Comparison of ENCODE assay signal across 9 mouse cellular contexts in genomic region chr3:151438364-151438763, GRCm38 (mm10). TPM values are rescaled to one million over a fixed set of nuclear protein-coding genes. Genes with fewer than 3 reads are reported as not detected.
A peak's percentile ranks its signal among the peaks of the same experiment; 100 is the strongest.
DNase-seq lines count a peak whose midpoint lies in the region; ATAC-seq and TF ChIP-seq lines count a peak whose summit lies in the region.
"Had no signal": no experiment of that assay in that cellular context is flagged by ENCODE, and none has a peak within 500 bp of the region (broad histone marks: within the 10 kb centered on the region; RNA-seq: fewer than 3 reads in every experiment).

No protein-coding gene starts in this region.

- no peaks in the 10 kb centered on the region for H3K27me3 ChIP-seq in intestine, embryonic 14.5 days (replicated peaks; ENCODE audit: control insufficient read depth, insufficient read depth, low read length)
- no peaks in the 10 kb centered on the region for H3K27me3 ChIP-seq in intestine, embryonic 16.5 days (replicated peaks; ENCODE audit: control insufficient read depth, insufficient read depth, low read length)
- H3K27me3 ChIP-seq in lung, postnatal 0 days (replicated peaks; ENCODE audit: insufficient read depth, low read length) = no peaks in the 10 kb centered on the region
- no peaks in the 10 kb centered on the region for H3K27me3 ChIP-seq in liver, embryonic 15.5 days

- H3K4me1 ChIP-seq in intestine, embryonic 14.5 days (replicated peaks; ENCODE audit: control insufficient read depth, insufficient read depth, low read length) = peaks cover 6% of the 10 kb centered on the region; the same call in 1 of the 2 replicates
- peaks cover 5% of the 10 kb centered on the region for H3K4me1 ChIP-seq in intestine, embryonic 16.5 days (ENCODE audit: control insufficient read depth, insufficient read depth, low read length)
- H3K4me1 ChIP-seq in lung, postnatal 0 days (ENCODE audit: insufficient read depth, low read depth, low read length) = 0 out of 2 replicates have a peak, but pooled peaks cover 4% of the 10 kb centered on the region
- H3K4me1 ChIP-seq in liver, embryonic 15.5 days (replicated peaks) = no peaks in the 10 kb centered on the region

- H3K4me3 ChIP-seq in gastrocnemius, adult 2 months = peak overlapping the region; percentile 68
- 0 out of 2 replicates have a peak overlapping the region, but pooled peaks have one; percentile 24 for H3K4me3 ChIP-seq in intestine, embryonic 14.5 days (ENCODE audit: low read depth, low read length)
- H3K4me3 ChIP-seq in intestine, embryonic 16.5 days (ENCODE audit: low read length) = no peak overlapping the region; the same call in 1 of the 2 replicates
- H3K4me3 ChIP-seq in lung, postnatal 0 days (ENCODE audit: low read depth, low read length) = peak overlapping the region; percentile 41
- H3K4me3 ChIP-seq in liver, embryonic 15.5 days (replicated peaks) = peak overlapping the region; percentile 29; the same call in 1 of the 2 replicates

- TF ChIP-seq CTCF in gastrocnemius, adult 2 months (IDR thresholded peaks at IDR 0.05) = no peak
- TF ChIP-seq CTCF in lung, postnatal 0 days (IDR thresholded peaks at IDR 0.05) = no peak

- 50% methylated on average over 5 of the region's 5 CpGs for WGBS in intestine, embryonic 14.5 days
- 53% methylated on average over 5 of the region's 5 CpGs for WGBS in intestine, embryonic 16.5 days
- WGBS in lung, postnatal 0 days = 36% methylated on average over 5 of the region's 5 CpGs
- WGBS in liver, embryonic 15.5 days (ENCODE audit: insufficient replicate concordance) = 22% methylated on average over 5 of the region's 5 CpGs

- intact Hi-C loops in gastrocnemius, adult 2 months (cut with DNase I) = loop anchor here (5.0 kb wide), 1 partner anchor 116 kb away; no protein-coding TSS in a partner anchor

- no peak for ATAC-seq in intestine, embryonic 14.5 days (replicated peaks; ENCODE audit: low FRiP score, low TSS enrichment, low read depth)
- no peak for ATAC-seq in intestine, embryonic 16.5 days
- no peak for ATAC-seq in lung, postnatal 0 days
- no peak for ATAC-seq in liver, embryonic 15.5 days (ENCODE audit: insufficient read depth)

- H3K36me3 ChIP-seq in intestine, embryonic 14.5 days (ENCODE audit: control insufficient read depth, insufficient read depth, low read length) = no peaks in the 10 kb centered on the region
- H3K36me3 ChIP-seq in intestine, embryonic 16.5 days (ENCODE audit: control insufficient read depth, insufficient read depth, low read length) = no peaks in the 10 kb centered on the region
- H3K36me3 ChIP-seq in lung, postnatal 0 days (ENCODE audit: insufficient read depth, low read length) = no peaks in the 10 kb centered on the region
- no peaks in the 10 kb centered on the region for H3K36me3 ChIP-seq in liver, embryonic 15.5 days (replicated peaks)

- H3K27ac ChIP-seq in gastrocnemius, adult 2 months = peak overlapping the region; percentile 85
- no peak overlapping the region for H3K27ac ChIP-seq in intestine, embryonic 14.5 days (ENCODE audit: low read depth)
- no peak overlapping the region for H3K27ac ChIP-seq in intestine, embryonic 16.5 days (ENCODE audit: low read length)
- H3K27ac ChIP-seq in lung, postnatal 0 days (ENCODE audit: low read length) = no peak overlapping the region
- no peak overlapping the region for H3K27ac ChIP-seq in liver, embryonic 15.5 days (replicated peaks)

- no peak for TF ChIP-seq EP300 in lung, postnatal 0 days (IDR thresholded peaks at IDR 0.05)

- no peak overlapping the region for H3K9ac ChIP-seq in intestine, embryonic 14.5 days (ENCODE audit: low read length)
- H3K9ac ChIP-seq in intestine, embryonic 16.5 days (ENCODE audit: low read depth, low read length) = no peak overlapping the region
- peak overlapping the region; percentile 32 for H3K9ac ChIP-seq in lung, postnatal 0 days (replicated peaks; ENCODE audit: low read depth)
- no peak overlapping the region for H3K9ac ChIP-seq in liver, embryonic 15.5 days

- H3K4me2 ChIP-seq in intestine, embryonic 14.5 days (ENCODE audit: low read length) = peak overlapping the region; percentile 46
- H3K4me2 ChIP-seq in intestine, embryonic 16.5 days (ENCODE audit: low read depth, low read length) = no peak overlapping the region
- peak overlapping the region; percentile 56 for H3K4me2 ChIP-seq in lung, postnatal 0 days (replicated peaks; ENCODE audit: low read depth, low read length)
- H3K4me2 ChIP-seq in liver, embryonic 15.5 days = no peak overlapping the region

- DNase-seq in gastrocnemius, adult 2 months = no peak
- no peak for DNase-seq in gastrocnemius, adult 18-20 months (ENCODE audit: low spot score)
- no peak for DNase-seq in intestine, embryonic 14.5 days (ENCODE audit: low spot score)
- DNase-seq in lung, postnatal 0 days (ENCODE audit: low spot score) = no peak
- no peak for DNase-seq in lung, postnatal 10 days
- DNase-seq in right cerebral cortex, postnatal 4 days = no peak
- DNase-seq: layer of hippocampus, adult 9-11 months had no signal

- no peaks in the 10 kb centered on the region for H3K9me3 ChIP-seq in intestine, embryonic 14.5 days (ENCODE audit: control insufficient read depth, low read length)
- H3K9me3 ChIP-seq in intestine, embryonic 16.5 days (ENCODE audit: control insufficient read depth, low read length) = no peaks in the 10 kb centered on the region
- no peaks in the 10 kb centered on the region for H3K9me3 ChIP-seq in lung, postnatal 0 days (ENCODE audit: low read length)
- no peaks in the 10 kb centered on the region for H3K9me3 ChIP-seq in liver, embryonic 15.5 days (replicated peaks)

RNA-seq across cellular contexts. Expression of gene Adgrl4, which starts 0.7 kb away (rescaled TPM):
- 10 to 100 TPM; 22.1 to 27.4 TPM for total RNA-seq in gastrocnemius, adult 2 months (2021)
- total RNA-seq in gastrocnemius, adult 18-20 months (2021) = 10 to 100 TPM; 17.7 to 20.7 TPM
- polyA plus RNA-seq in intestine, embryonic 14.5 days (2014; fragmentation: Nextera tagmentation; extraction: Ambion mirVana) = 7.3 TPM in 2 replicates
- 6.6 and 7.4 TPM in 2 replicates for polyA plus RNA-seq in intestine, embryonic 16.5 days (2015; fragmentation: Nextera tagmentation; extraction: Ambion mirVana)
- polyA plus RNA-seq in lung, postnatal 0 days (2015; fragmentation: Nextera tagmentation; extraction: Ambion mirVana) = 36.3 and 41.1 TPM in 2 replicates
- 4.2 and 4.7 TPM in 2 replicates for polyA plus RNA-seq in liver, embryonic 15.5 days (2015; fragmentation: Nextera tagmentation; extraction: Ambion mirVana)

Comparison
In these comparisons a context has a peak if more than half of its experiments do, and no peak if none do; other contexts are left out.
1. H3K4me2 ChIP-seq: peak in intestine, embryonic 14.5 days (single experiment) and lung, postnatal 0 days (single experiment); none in intestine, embryonic 16.5 days (single experiment) and liver, embryonic 15.5 days (single experiment).